Mouse (Mus musculus): ENCODE measurements around the gene Stoml1. TPM values are rescaled to one million over a fixed set of nuclear protein-coding genes. Genes with fewer than 3 reads are reported as not detected.

Gene Stoml1
- polyA plus RNA-seq, 1 experiment from 2014 or later = 126 TPM

DNA sequence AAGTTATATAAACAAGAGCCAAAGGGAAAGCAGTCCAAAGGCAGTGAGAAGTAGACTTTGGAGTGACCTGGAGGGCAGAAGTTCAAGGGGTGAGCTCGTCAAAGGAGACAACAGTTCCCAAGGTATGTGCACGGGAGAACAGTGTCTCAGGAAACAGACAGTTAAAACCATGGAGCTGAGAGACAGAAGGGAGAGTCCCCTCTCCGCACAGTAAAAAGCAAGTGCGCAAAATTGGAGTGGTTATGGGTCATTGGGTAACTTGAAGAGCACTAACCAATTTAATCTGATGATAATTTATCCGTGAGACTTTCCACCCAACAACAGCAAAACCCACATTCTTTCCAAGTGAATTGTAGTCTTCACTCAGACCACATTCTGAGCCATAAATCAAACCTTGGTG is 23.4 kb downstream of the Stoml1 start:
- Histone ChIP-seq H3K9me3 (no peaks in the 10 kb centered on the region), H3K4me3 (no peak overlapping the region), H3K27ac (replicated peaks) (no peak overlapping the region), H3K4me2 (no peak overlapping the region), H3K9ac (no peak overlapping the region), H3K36me3 (no peaks in the 10 kb centered on the region), H3K4me1 (replicated peaks) (peaks cover 10% of the 10 kb centered on the region; the same call in 1 of the 2 replicates), H3K27me3 (no peaks in the 10 kb centered on the region)
- no peak for ATAC-seq (ENCODE audit: low FRiP score, low read depth)
- WGBS = 37% methylated on average over 5 of the region's 5 CpGs

DNA sequence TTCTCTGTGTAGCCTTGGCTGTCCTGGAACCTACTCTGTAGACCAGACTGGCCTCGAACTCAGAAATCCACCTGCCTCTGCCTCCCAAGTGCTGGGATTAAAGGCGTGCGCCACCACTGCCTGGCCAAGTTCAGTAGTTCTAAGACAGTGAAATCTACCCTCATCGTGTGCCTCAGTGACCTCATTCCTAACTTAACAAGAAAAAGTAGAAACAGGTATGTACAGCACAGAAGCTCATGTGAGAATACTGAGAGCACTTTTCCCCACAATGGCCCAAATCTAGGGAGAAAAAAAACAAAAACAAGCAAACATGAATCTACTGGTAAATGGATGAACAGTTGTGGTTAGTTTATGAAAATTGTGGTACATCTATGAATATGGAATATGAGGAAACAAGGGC is 25.3 kb downstream of the Stoml1 start:
- no peaks in the 10 kb centered on the region for H3K36me3 ChIP-seq
- H3K27ac ChIP-seq (replicated peaks) = no peak overlapping the region
- WGBS = 90% methylated on average over 4 of the region's 4 CpGs
- H3K27me3 ChIP-seq = no peaks in the 10 kb centered on the region
- no peaks in the 10 kb centered on the region for H3K9me3 ChIP-seq
- no peak overlapping the region for H3K4me3 ChIP-seq
- peaks cover 10% of the 10 kb centered on the region; the same call in 1 of the 2 replicates for H3K4me1 ChIP-seq (replicated peaks)
- no peak for ATAC-seq (ENCODE audit: low FRiP score, low read depth)
- no peak overlapping the region for H3K4me2 ChIP-seq
- no peak overlapping the region for H3K9ac ChIP-seq

DNA sequence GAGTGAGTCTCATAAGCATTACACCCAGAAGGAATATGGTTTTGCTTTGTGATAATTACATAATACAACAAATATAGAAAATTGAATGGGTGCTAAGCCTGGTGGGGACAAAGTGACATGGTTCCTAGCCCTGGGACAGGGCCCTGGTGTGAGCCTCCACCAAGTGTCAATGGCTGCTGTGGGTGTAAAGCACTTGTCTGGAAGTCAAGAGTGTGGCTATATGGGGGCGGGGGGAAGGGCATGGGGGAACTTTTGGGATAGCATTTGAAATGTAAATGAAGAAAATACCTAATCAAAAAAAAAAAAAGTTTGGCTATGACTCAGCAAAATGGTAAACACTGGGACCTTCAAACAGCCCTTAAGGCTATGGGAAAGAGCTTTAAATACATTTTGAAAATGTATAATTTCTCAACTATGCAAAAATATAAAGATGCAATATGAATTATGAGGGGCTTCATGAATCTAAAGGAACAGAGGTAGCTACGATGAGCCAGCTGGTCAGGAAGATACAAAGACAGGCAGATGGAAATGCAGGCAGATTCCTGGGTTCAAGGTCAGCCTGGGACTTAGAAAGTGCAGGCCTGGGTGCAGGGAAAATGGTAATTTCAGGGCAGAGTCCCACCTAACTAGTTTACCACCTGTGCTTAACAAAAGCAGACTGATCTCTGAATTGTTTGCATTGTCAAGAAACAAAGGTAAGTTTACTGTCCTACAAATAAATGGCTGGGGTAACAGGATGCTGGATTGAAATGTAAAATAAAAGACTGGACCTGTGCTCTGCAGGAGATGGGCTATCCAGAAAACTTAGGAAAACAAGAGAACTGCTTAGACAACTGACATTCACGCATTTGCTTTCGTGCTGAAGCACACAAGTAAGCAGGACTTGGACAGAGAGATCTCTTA is 26.1 kb downstream of the Stoml1 start:
- H3K9me3 ChIP-seq = no peaks in the 10 kb centered on the region
- no peaks in the 10 kb centered on the region for H3K27me3 ChIP-seq
- whole genome bisulfite sequencing = 54% methylated on average over 4 of the region's 4 CpGs
- H3K9ac ChIP-seq = no peak overlapping the region
- no peak overlapping the region for H3K4me2 ChIP-seq
- no peaks in the 10 kb centered on the region for H3K36me3 ChIP-seq
- ATAC-seq (ENCODE audit: low FRiP score, low read depth) = no peak
- peaks cover 10% of the 10 kb centered on the region; the same call in 1 of the 2 replicates for H3K4me1 ChIP-seq (replicated peaks)
- no peak overlapping the region for H3K27ac ChIP-seq (replicated peaks)
- H3K4me3 ChIP-seq = no peak overlapping the region

DNA sequence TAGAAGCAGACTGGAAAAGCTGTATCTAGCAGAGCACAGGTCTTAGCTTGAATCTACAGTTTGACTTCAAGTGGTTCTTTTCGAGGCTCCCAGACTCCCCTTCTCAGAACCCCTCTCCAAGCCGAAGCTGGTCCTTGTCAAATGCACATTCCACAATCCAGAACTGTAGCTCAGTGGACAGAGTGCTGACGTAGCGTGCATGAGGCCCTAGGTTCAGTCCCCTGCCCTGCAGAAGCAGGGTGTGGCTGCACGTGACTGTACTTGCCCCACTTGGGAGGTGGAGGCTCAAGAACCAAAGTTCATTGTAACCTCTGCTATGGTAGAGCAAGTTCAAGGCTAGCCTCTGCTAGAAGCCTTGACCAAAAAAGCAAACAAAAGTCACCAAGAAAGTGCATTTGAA is 26.8 kb downstream of the Stoml1 start:
- no peaks in the 10 kb centered on the region for H3K9me3 ChIP-seq
- 72% methylated on average over 5 of the region's 5 CpGs for WGBS
- H3K9ac ChIP-seq = no peak overlapping the region
- H3K27ac ChIP-seq (replicated peaks) = no peak overlapping the region
- H3K27me3 ChIP-seq = no peaks in the 10 kb centered on the region
- no peaks in the 10 kb centered on the region for H3K36me3 ChIP-seq
- peaks cover 10% of the 10 kb centered on the region; the same call in 1 of the 2 replicates for H3K4me1 ChIP-seq (replicated peaks)
- H3K4me2 ChIP-seq = no peak overlapping the region
- no peak overlapping the region for H3K4me3 ChIP-seq
- ATAC-seq (ENCODE audit: low FRiP score, low read depth) = no peak

DNA sequence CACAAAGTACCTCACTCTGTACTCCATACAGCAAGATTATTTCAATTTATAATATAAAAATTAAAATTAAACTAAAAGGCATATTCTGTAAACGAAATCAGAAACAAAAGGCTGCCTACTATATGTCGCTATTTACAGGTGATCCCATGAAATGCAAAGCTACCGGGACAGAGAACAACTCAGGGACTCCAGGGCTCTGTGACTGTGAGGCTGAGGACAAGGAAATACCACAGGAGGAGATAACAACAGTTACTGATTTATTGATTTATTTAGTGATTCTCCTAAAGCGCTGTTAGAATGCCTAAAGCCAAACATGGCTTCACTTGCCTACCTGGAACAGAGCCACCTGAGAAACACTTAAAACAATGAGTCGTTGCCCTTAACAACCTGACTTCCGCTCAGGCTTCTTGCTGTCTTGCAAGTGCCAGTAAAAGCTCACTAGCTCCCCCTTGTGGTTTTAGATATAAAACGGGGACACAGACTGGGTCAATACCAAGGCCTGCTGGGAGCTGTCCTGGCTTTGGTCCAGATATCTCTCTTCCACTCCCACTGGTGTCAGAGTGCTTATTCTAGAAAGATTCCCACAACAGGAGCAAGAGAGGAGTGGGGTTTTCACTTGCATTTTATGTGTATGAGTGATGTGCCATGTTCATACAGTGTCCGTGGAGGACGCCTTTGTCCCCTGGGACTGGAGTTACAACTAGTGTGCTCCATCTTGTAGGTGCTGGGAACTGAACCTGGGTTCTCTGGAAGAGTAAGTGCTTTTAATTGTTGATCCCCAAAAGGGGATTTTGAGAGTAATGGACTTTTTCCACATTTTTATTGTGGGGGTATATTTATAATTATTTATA is 27.5 kb downstream of the Stoml1 start:
- 32% methylated on average over 9 of the region's 9 CpGs for WGBS

DNA sequence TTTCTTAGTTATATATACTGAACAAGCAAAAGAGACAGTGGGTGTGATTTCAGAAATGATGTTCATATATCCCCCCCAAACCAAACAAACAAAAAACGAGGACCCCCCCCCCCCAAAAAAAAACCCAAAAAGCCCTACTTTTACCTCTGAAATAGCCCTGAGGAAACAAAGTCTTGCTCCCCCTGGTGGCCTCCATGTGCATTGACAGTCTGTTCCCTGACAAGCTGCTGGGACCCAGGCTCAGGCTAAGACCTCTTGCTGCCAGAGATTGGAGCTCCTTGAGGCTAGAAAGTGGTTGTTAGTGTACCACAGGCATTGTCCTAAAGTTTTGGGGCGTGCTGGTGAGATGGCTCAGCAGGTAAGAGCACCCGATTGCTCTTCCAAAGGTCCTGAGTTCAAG is 28.6 kb downstream of the Stoml1 start:
- WGBS = 51% methylated on average over 3 of the region's 3 CpGs
- ATAC-seq (ENCODE audit: low FRiP score, low read depth) = no peak

More for the DNA sequence above, 27.5 kb downstream of the Stoml1 start:
- peak; percentile 74; the same call in 1 of the 2 replicates for ATAC-seq (ENCODE audit: low FRiP score, low read depth)
- H3K4me3 ChIP-seq = no peak overlapping the region
- no peaks in the 10 kb centered on the region for H3K27me3 ChIP-seq
- H3K4me1 ChIP-seq (replicated peaks) = peaks cover 5% of the 10 kb centered on the region; the same call in 1 of the 2 replicates
- peak overlapping the region; percentile 31; the same call in 1 of the 2 replicates for H3K4me2 ChIP-seq
- H3K9ac ChIP-seq = no peak overlapping the region
- H3K27ac ChIP-seq (replicated peaks) = no peak overlapping the region
- H3K36me3 ChIP-seq = no peaks in the 10 kb centered on the region
- H3K9me3 ChIP-seq = no peaks in the 10 kb centered on the region

DNA sequence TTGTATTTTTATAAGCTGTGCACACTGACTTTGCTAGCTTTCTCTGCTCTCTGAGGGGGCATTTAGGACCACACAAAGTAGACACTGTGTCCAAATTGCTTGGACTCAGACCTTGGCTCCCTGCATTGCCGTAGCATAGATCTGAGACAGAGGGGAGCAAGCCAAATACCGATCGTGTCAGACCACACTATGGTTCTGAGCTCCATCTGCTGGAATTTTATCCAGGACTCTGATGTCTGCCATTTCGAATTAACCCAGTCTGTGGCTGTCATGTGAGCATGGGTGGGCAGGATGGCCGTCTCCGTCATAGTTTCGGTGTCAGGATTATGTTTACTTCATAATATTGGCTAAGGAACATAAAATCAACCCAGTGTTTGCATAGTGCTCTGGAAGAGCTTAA is 30.5 kb downstream of the Stoml1 start:
- H3K36me3 ChIP-seq = no peaks in the 10 kb centered on the region
- H3K9me3 ChIP-seq = no peaks in the 10 kb centered on the region
- no peak overlapping the region for H3K4me2 ChIP-seq
- 0 out of 2 replicates have a peak, but pooled peaks cover 4% of the 10 kb centered on the region for H3K4me1 ChIP-seq (replicated peaks)
- no peak overlapping the region for H3K9ac ChIP-seq
- H3K27me3 ChIP-seq = no peaks in the 10 kb centered on the region
- H3K4me3 ChIP-seq = no peak overlapping the region
- 74% methylated on average over 7 of the region's 7 CpGs for WGBS
- ATAC-seq (ENCODE audit: low FRiP score, low read depth) = no peak
- H3K27ac ChIP-seq (replicated peaks) = no peak overlapping the region

More for the DNA sequence above, 28.6 kb downstream of the Stoml1 start:
- H3K4me1 ChIP-seq (replicated peaks) = 0 out of 2 replicates have a peak, but pooled peaks cover 4% of the 10 kb centered on the region
- H3K9me3 ChIP-seq = no peaks in the 10 kb centered on the region
- H3K4me3 ChIP-seq = no peak overlapping the region
- no peak overlapping the region for H3K27ac ChIP-seq (replicated peaks)
- no peak overlapping the region for H3K4me2 ChIP-seq
- H3K9ac ChIP-seq = no peak overlapping the region
- H3K27me3 ChIP-seq = no peaks in the 10 kb centered on the region
- H3K36me3 ChIP-seq = no peaks in the 10 kb centered on the region

DNA sequence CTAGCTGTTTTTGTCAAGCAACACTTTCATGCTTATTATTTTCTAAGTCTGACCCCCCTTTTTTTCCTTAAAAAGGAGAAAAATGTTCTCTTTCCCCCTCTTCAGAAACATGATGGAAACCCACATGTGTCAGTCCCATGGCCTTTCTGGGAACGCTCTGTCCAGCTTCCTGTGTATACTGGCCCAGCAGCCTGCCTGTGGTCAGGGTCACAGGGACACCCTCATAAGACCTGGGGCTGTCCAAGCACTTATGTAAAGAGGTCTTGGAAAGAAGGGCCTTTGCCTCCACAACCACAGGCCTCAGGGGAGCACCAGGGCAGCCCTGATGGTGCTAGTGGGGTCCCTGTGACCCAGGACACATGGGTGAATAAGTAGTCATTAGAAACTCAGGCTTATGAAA is 36.1 kb downstream of the Stoml1 start:
- H3K27ac ChIP-seq (replicated peaks) = no peak overlapping the region
- H3K36me3 ChIP-seq = no peaks in the 10 kb centered on the region
- no peak overlapping the region for H3K9ac ChIP-seq
- no peaks in the 10 kb centered on the region for H3K4me1 ChIP-seq (replicated peaks)
- ATAC-seq (ENCODE audit: low FRiP score, low read depth) = no peak
- no peak overlapping the region for H3K4me2 ChIP-seq
- H3K27me3 ChIP-seq = no peaks in the 10 kb centered on the region
- H3K9me3 ChIP-seq = no peaks in the 10 kb centered on the region
- H3K4me3 ChIP-seq = no peak overlapping the region
- 90% methylated on average over 1 of the region's 1 CpGs for WGBS

DNA sequence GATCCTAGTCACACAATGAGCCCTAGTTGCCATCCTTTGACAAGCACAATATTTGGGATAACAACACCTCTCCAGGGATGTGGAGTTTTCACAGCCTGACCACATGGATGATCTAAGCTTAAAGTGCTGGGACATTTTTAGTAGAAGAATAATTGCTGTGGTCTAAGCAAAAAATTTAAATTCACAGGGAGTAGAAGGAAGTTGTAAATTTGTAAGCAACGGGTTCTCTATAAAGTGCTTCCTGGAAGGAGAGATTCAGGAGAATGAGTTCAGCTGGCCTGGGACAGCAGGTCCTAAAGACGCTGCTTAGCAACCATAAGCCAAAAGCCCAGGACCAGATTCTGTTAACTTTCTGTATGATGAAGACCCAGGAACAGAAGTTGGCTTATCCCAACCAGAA is 36.9 kb downstream of the Stoml1 start:
- Histone ChIP-seq H3K27ac (replicated peaks) (no peak overlapping the region), H3K4me1 (replicated peaks) (no peaks in the 10 kb centered on the region), H3K4me3 (no peak overlapping the region), H3K27me3 (no peaks in the 10 kb centered on the region), H3K36me3 (no peaks in the 10 kb centered on the region), H3K9me3 (no peaks in the 10 kb centered on the region), H3K9ac (no peak overlapping the region), H3K4me2 (no peak overlapping the region)
- no peak for ATAC-seq (ENCODE audit: low FRiP score, low read depth)
- 84% methylated on average over 2 of the region's 2 CpGs for WGBS

DNA sequence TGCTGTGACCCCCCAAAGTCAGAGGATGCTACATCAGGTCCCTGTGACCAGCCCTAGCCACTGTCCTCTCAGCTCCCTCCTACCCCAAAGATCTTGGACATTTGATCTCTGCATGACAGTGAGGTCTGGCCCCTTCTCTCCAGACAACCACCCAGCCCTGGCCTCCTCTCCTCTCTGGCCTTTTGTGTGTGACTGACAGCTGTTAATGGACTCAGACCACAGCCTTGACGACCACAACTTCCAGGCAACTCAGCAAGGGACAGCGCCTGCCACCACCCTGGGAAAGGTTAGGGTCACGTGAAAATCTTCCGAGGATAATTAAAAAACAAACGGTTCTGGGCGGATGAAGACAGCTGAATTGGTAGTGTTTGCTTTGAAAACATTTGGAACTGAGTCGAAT is 41.6 kb downstream of the Stoml1 start:
- Histone ChIP-seq H3K4me2 (no peak overlapping the region), H3K9ac (no peak overlapping the region), H3K27ac (replicated peaks) (no peak overlapping the region), H3K27me3 (no peaks in the 10 kb centered on the region), H3K4me1 (replicated peaks) (no peaks in the 10 kb centered on the region), H3K4me3 (no peak overlapping the region), H3K9me3 (no peaks in the 10 kb centered on the region), H3K36me3 (no peaks in the 10 kb centered on the region)
- 43% methylated on average over 7 of the region's 7 CpGs for WGBS
- no peak for ATAC-seq (ENCODE audit: low FRiP score, low read depth)

DNA sequence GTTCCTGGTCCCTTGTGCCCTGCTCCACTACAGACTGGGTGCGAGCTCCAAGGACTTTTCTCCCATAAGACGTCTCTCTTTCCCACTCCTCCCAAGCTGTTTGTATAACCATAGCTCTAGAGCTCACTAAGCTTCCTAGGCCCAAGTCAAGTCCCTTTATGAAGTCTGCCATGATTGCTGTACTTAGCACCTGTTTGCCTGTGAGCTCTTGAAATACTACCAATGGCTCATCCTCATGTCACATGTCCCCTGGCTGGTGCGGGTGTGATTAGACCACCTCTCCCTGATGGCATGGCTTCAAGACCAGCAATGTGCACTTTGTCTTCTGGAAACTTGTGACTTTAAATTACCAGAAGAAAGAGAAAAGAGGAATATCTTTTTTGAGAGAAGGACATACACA is 42.4 kb downstream of the Stoml1 start:
- no peaks in the 10 kb centered on the region for H3K36me3 ChIP-seq
- no peak overlapping the region for H3K27ac ChIP-seq (replicated peaks)
- no peaks in the 10 kb centered on the region for H3K9me3 ChIP-seq
- H3K4me2 ChIP-seq = no peak overlapping the region
- H3K4me3 ChIP-seq = no peak overlapping the region
- no peaks in the 10 kb centered on the region for H3K4me1 ChIP-seq (replicated peaks)
- ATAC-seq (ENCODE audit: low FRiP score, low read depth) = no peak
- no peak overlapping the region for H3K9ac ChIP-seq
- WGBS = 81% methylated on average over 3 of the region's 3 CpGs
- no peaks in the 10 kb centered on the region for H3K27me3 ChIP-seq

All from hindbrain, embryonic 15.5 days (tissue).